Mouse (Mus musculus): ENCODE data around the gene Trim52.

The Trim52 gene

DNA sequence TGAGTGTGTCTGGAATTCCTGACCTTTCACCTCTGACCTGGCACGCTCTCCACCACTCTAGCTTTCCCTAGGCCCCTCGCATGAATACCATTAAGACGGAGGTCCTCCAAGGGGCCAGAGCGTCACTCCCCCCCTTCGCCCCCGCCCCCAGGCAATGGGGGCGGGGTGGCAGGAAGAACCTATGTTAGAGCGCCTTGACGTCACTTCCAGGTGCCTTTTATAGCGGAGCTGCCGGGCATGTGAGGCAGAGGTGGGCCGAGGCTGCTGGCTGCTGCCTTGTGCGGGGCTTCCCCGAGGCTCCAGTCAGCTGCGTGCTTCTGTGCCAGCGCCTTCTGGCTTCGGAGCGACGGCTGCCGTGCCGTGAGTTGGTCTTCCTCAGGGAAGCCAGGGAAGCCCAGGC lies at the start of gene Trim52:
TSS of gene Trim52 (plus strand) at position 219 of the 400 bp plus-strand sequence.
- no peak for DNase-seq (ENCODE audit: extremely low read depth, insufficient read length, low spot score)

DNA sequence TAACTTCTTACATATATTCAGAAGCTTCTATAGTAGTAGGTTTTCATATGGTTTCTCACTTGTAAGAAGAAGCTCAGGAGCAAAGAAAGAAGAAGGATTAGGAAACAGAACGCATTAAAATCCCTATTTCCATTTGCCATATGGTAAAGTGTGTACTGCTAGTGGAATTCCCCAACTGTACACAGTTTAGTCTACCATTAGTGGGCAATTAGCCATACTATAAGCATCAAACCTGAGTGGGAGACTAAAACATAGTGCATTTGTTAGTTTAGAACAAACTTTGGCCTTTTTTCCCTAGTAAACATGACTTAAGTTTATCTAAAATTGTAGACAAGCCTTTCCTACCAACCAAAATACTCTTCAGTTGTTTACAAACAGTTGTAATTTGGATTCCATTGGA lies 33.4 kb upstream of the Trim52 start:
- no peak for DNase-seq (ENCODE audit: extremely low read depth, insufficient read length, low spot score)

DNA sequence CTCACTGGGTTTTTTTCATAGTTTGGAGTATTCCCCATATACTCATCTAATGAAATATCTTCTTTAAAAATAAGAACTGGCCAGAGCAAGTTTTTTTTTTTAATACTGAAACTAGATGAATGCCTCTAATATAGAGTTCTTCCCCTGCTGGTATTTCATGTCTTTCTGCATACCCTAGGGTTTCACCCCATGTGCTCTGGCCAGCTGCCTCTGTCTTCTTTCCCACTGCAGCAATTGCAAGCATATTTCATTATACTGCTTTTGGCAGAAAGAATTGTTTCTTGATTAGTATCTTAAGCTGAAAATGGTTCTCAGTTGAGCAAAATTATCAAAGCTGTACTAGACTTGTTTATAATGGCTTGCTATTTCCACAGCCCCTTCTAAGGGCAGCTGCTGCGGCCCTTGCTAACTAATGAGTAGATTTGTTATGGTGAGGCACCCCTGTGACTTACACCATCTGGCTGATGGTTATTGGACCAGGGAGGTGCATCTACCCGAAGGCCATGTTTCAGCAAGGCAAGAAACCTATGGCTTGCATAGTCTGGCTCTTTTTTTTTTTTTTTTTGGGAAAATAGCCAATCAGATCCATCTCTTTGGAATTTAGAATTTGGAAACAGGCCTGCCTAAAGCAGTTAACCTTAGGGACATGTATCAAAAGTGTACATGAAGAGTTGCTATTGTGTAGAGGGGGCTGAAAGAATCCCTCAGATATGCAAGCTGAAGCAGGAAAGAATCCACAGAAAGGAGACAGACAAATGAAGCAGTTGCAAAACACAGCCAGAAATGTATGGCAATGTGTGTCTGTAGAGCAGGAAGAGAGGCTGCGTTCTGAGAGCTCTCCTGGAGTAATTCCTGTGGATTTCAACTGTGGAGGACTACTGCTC lies 30.6 kb upstream of the Trim52 start:
- DNase-seq (ENCODE audit: extremely low read depth, insufficient read length, low spot score), result no peak

DNA sequence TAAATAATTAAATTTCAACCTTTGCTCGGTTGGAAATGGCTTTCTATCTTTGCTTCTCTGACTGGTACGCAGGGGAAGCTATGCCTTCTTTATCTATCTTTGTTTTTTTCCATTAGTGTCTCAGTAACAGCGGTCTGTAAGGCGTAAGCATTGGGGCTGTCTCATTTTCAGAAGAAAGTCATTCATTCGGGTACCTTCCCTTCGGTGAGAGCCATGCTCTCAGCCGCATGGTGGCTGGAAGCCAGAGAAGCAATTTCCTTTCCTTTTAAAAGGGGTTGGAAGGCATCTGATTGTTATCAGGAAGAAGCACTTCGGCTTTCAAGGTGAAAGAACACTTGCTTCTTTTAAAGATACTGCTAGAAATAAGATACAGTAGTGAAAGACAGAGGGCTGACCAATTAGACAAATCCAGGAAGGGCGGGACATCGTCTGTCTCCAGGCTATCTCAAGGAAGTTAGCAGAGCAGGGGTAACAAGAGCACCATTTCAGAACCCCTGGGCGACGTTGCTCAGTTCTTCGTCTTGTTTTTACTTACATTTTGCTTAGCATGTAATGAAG lies 17.4 kb upstream of the Trim52 start:
- DNase-seq (ENCODE audit: extremely low read depth, insufficient read length, low spot score), result no peak

DNA sequence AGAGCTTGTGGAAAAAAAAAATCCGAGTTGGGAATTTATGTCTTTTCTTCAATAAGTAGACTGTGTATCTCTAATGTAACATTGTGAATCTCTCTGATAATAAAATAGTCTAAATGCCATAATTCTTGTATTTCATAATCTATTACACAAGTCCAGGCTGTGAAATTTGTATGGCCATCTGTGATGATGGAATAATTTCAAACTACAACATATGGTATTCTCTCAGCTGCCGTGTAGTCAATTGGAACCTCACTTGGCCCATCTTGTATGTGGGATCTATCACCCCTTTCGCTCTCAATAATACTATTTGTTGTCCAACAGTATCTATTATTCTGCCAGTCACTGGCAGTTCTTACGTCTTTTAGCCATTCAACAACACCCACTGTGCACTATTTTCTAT lies 9.2 kb upstream of the Trim52 start:
- no peak for DNase-seq (ENCODE audit: extremely low read depth, insufficient read length, low spot score)

DNA sequence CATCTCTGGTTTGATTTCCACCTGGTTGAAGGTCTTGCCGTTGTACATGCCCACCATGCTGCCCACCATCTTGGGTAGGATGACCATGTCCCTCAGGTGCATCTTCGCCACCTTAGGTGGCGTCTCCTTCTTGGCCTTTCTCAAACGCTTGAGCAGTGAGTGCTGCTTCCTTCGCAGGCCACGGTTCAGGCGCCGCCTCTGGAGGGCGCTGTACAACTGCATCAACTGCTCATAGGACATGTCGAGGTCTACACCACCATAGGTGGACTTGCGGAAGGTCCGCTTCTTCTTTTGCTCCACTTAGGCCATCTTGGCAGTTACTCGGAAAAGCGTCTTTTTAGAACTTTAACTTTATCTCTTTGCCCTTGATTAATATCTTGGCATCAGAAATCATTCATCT lies 5.1 kb upstream of the Trim52 start:
- no peak for DNase-seq (ENCODE audit: extremely low read depth, insufficient read length, low spot score)

DNA sequence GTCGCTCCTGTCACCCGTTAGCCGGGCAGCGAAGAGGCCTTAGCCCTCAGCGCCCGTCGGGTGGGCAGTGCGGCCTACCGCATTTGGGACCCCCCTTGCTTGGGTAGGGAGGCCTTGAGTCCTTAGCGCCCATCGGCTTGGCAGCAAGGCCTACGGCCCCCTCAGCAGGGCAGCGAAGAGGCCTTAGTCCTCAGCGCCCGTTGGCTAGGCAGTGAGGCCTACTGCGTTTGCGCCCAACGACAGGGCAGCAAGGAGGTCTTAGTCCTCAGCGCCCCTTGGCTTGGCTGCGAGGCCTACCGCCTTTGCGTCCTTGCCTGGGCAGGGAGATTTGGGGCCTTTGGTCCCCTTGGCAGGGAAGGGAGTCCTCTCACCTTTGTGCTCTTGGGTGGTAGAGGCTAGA lies 427 bp downstream of the Trim52 start:
- no peak for DNase-seq (ENCODE audit: extremely low read depth, insufficient read length, low spot score)

DNA sequence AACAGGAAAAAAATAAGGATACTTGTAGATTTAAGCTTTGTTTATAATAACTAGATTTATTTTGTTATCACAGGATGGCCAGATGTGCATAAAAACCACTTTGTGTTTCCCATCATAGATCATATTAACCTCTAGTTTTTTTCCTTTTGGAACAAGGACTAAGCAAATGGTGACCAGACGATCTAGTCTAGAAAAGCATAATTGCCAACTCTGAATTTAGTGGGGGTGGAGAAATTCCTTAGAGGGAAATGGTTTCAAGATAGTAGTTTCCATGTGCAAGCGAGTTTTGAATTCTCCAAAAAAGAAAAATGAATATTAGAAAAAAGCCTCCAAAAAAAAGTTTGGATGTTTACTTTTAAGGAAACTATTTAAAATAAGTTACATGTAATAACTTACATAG lies 13.4 kb downstream of the Trim52 start:
- no peak for DNase-seq (ENCODE audit: extremely low read depth, insufficient read length, low spot score)

DNA sequence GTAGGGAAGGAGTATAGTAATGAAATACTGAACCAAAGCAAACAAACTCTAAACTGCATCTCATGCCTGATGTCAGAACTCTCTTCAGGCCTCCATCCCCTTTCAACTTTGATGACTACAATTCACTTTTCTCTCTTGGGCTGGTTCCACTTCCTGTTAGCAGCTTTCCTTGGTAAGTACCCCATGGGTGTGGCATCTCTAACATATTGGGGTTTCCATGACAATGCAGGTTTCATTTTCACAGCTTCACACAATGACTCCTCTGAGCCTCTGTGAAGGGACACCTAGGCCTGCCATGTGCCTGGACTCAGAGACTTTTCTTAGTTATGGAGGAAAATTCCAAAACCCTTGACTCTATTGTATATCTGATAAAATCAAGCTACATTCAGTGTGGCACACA lies 30.3 kb downstream of the Trim52 start:
- no peak for DNase-seq (ENCODE audit: extremely low read depth, insufficient read length, low spot score)

DNA sequence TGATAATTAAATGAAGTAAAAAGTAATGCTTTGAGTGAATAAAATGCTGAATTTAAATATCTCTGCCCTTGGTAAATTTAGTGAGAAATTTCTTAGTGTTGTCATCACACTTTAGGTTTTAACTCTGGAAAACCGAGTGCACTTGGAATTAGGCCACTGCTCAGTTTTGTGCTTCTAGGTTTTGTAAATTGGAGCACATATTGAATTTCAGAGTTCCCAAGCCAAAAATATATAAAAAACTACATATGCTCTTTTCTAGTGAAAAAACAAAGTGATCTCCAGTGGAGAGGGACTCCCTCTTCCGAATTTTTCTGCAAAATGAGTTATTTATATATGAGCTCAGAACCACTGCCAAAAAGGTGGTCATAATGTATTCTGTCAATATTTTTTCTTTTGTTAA lies 45.2 kb downstream of the Trim52 start:
- no peak for DNase-seq (ENCODE audit: extremely low read depth, insufficient read length, low spot score)

DNA sequence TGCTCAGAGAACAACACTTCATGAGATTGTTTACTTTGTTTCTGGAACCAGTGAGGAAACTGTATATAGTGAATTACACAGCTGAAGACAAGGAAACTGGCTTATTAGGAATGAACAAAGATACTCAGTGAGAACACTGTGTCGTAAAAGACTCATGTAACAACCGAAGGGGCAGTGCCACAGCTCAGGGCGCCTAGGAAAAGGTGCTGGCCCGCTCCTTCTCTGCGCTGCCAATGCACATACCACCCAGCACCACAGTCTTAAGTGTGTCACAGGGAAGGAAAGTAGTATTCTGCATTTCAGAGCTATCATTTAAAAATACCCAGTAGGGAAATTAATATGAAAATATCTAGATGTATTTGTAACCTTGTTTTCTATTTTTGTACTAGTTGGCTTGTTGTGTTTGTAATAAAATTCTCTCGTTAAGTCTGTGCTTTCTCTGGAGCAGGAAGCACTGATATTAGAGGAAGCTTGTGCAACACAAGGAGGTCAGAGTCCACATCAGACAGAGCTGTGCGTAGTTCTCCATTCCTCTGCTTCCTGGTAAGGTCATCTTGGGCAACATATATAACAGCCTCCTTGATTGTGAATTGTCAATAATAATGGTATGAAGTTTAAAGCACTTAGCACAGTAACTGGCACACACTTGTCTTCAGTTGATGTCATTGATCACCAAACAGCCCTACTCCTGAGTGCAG lies 49.0 kb downstream of the Trim52 start:
- no peak for DNase-seq (ENCODE audit: extremely low read depth, insufficient read length, low spot score)

DNA sequence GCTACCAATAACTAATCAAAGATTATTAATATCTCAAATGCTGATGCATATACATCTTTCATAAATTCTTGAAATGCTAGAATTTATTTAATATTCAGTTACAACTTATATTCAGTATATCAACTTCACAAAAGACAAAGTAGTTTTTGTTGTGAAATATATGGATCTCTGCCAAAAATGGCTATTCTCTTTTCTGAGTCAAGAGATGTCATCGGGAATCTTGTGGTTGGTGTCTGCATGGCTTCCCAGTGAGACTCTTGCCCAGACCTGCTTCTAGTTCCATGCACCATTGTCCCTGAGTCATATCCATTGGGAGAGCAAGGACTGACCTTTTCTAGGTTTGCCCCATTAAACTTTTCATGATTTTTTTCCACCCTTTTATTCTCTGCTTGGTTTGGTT lies 50.5 kb downstream of the Trim52 start:
- DNase-seq (ENCODE audit: extremely low read depth, insufficient read length, low spot score), result peak; percentile 7

DNA sequence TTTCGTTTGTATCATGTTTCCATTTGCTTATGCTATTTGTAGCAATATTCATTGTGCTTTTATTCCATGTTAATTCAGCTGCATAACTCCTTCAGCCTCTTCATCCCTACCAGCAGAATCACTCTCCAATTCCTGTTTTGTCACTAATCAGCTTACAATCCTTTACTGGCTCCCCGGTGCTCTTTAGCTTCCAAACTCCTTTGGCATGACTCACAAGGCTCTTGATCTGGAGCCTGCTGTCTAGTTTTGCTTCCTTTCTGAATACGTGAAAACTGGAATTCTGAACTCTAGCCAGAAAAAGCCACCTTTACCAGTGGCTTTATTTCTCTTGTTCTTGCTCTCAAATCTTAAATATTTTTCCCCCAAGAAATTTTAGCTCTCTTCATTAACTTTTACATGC lies 56.3 kb downstream of the Trim52 start:
- DNase-seq (ENCODE audit: extremely low read depth, insufficient read length, low spot score), result no peak

DNA sequence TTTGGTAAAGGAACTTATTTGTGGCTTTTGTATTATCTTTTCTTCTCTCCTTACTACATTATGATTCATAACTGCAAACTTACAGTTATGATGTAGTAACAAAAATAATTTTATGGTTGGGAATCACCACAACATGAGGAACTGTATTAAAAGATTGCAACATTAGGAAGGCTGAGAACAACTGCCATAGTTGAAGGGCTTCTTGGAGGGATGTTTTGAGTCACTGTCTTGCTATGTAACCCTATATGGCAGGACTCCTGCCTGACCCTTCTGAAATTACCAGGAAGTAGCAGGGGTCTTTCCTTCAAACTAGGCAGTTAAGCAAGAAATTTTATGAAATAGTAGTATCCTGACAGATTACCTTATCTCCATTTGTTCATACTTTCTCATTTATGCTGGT lies 57.2 kb downstream of the Trim52 start:
- DNase-seq (ENCODE audit: extremely low read depth, insufficient read length, low spot score), result peak; percentile 1

DNA sequence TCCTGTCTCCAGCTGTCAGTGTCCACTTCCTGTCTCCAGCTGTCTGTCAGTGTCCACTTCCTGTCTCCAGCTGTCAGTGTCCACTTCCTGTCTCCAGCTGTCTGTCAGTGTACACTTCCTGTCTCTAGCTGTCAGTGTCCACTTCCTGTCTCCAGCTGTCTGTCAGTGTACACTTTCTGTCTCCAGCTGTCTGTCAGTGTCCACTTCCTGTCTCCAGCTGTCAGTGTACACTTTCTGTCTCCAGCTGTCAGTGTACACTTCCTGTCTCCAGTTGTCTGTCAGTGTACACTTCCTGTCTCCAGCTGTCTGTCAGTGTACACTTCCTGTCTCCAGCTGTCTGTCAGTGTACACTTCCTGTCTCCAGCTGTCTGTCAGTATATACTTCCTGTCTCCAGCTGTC lies 57.9 kb downstream of the Trim52 start:
- DNase-seq (ENCODE audit: extremely low read depth, insufficient read length, low spot score), result peak; percentile 68

DNA sequence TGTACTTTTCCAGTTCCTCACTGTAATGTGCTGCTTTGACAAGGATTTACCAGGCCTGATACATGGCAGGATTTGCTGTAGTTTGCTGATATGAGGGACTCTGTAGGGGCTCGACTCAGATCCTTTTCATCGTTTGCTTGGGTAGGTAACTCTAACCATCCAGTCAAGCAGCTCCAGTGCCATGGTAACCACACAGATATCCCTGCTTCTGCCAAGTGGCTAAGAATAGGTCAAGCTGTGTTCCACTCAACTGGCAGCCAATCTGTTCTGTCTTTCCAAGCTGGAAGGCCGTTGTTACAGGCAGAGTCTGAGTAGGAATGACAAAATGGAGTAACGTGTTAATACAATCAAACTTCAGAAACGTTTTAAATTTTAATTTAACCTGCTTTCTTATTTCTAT lies 70.9 kb downstream of the Trim52 start:
- no peak for DNase-seq (ENCODE audit: extremely low read depth, insufficient read length, low spot score)

DNA sequence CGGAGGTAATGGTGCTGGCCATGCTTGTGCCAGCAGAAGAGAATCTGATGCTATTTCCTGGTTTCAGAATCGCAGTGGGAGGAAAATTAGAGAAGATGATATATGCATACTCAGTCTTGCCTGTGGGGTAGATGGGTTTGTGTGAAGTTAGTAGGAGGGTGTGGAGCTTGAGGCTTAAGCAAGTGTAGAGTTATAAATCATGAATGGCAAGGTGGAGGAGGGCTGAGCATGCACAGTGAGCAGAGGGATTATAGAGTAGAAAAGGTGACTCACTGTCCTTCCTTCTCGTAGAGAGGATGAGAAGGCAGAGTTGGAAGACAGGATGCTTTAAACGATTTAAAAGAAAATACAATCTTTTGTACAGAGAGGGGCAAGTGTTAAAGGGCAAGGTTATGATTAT lies 72.2 kb downstream of the Trim52 start:
- no peak for DNase-seq (ENCODE audit: extremely low read depth, insufficient read length, low spot score)

DNA sequence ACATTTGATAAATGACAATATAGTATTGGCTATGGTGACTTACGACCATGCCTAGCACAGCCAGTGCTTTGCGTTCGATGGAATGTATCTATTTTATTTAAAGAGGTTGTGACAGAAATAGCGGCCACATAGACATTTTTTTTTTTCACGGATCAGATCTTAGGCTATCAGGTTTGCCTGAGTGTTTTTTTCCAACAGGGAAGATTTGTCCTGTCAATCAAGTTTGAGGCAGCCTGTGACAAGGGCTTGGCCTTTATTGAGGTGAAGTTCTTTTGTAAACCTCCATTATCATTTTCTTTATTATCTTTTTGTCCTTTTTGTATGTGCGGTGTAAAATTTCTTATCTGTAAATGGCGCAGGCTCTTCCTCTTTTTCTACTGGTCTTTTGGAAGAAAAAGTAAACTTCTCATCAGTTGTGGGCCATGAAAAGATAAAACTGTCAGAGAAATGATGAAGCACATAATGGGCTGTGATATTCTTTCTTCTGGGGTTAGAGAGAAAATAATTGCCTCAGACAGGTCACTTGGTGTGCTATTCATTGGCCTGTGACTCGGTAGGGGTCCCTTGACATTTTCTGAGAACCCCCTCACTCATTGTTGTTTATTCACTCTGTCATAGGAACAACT lies 73.2 kb downstream of the Trim52 start:
- DNase-seq (ENCODE audit: extremely low read depth, insufficient read length, low spot score), result no peak

DNA sequence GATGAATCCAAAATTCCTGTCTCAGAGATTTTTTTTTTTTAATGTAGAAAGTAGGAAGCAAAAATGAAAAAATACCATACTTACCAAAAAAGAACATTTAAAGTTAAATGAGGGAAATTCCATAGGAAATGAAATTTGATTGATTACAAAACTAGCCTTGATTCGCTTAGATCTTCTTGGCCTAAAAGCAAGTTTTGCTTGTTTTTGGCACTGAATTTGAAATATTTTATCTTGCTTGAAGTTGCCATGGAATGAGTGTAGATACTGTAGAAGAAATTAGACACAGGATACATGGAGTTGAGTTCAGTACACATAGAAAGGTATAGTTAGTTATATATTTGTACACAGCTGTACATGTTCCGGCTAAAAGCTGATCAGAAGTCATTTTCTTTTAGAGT lies 73.7 kb downstream of the Trim52 start:
- no peak for DNase-seq (ENCODE audit: extremely low read depth, insufficient read length, low spot score)

DNA sequence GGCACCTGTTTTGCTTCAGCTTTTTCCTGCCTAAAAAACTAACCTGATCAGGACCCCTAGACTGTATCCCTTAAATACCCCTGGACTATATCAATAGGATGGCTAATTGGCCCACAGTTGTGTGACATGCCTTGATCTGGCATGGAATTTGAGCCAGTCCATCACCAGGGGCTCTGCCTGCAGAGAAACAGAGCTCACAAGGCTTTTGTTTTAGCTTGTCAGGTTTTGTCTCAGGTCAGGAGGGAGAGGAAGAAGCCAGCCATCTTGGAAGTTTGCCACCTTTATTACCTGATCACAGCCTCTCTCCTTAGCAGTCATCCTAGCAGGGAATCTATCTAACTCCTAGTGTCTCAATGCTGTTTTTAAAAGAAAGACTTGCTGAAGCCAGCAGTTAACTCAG lies 74.6 kb downstream of the Trim52 start:
- no peak for DNase-seq (ENCODE audit: extremely low read depth, insufficient read length, low spot score)

DNA sequence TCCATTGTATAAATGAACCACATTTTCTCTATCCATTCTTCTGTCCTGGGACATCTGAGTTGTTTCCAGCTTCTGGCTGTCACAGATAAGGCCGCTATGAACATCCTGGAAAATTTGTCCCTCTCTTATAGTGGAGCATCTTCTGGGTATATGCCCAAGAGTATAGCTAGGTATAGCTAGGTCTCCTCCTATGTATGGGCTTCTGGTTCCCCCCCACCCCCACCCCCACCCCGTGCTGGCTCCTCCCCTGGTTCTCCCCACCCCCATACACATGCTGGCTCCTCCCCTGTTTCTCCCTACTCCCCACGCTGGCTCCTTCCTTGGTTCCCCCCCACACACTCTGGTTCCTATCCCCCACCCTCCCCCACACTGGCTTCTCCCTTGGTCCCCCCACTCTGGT lies 78.0 kb downstream of the Trim52 start:
- DNase-seq (ENCODE audit: extremely low read depth, insufficient read length, low spot score), result no peak
